Mouse (Mus musculus): ENCODE measurements around the gene Dnal4.

Dnal4 gene

GRCm38 (mm10) chr15:79798591-79798990, 20.9 kb upstream of the Dnal4 start:
- no peak for DNase-seq

GRCm38 (mm10) chr15:79797680-79798079, 20.0 kb upstream of the Dnal4 start:
- DNase-seq: no peak

GRCm38 (mm10) chr15:79797096-79797495, 19.4 kb upstream of the Dnal4 start:
- DNase-seq: no peak

GRCm38 (mm10) chr15:79796256-79796655, 18.6 kb upstream of the Dnal4 start:
- DNase-seq: no peak

- DNase-seq: no peak
Measured at GRCm38 (mm10) chr15:79794173-79794572, 16.5 kb upstream of the Dnal4 start.

- DNase-seq: no peak
Measured at GRCm38 (mm10) chr15:79793076-79793475, 15.4 kb upstream of the Dnal4 start.

- DNase-seq: no peak
Measured at GRCm38 (mm10) chr15:79792455-79792854, 14.8 kb upstream of the Dnal4 start.

- peak; percentile 51 for DNase-seq
Measured at GRCm38 (mm10) chr15:79791502-79791901, 13.9 kb upstream of the Dnal4 start.

GRCm38 (mm10) chr15:79790905-79791304, 13.3 kb upstream of the Dnal4 start:
- DNase-seq: no peak

GRCm38 (mm10) chr15:79790111-79790510, 12.5 kb upstream of the Dnal4 start:
- no peak for DNase-seq

- DNase-seq: no peak
Measured at GRCm38 (mm10) chr15:79787815-79788214, 10.2 kb upstream of the Dnal4 start.

- no peak for DNase-seq
Measured at GRCm38 (mm10) chr15:79785056-79785455, 7.4 kb upstream of the Dnal4 start.

GRCm38 (mm10) chr15:79775662-79776061, 2.0 kb downstream of the Dnal4 start:
- no peak for DNase-seq

GRCm38 (mm10) chr15:79774117-79775027, 3.3 kb downstream of the Dnal4 start:
- DNase-seq: peak; percentile 98

- no peak for DNase-seq
Measured at GRCm38 (mm10) chr15:79770629-79771240, 6.9 kb downstream of the Dnal4 start.

- no peak for DNase-seq
Measured at GRCm38 (mm10) chr15:79768302-79768701, 9.3 kb downstream of the Dnal4 start.

GRCm38 (mm10) chr15:79767327-79767961, 10.2 kb downstream of the Dnal4 start:
- no peak for DNase-seq

- DNase-seq: no peak
Measured at GRCm38 (mm10) chr15:79766586-79767071, 11.0 kb downstream of the Dnal4 start.

GRCm38 (mm10) chr15:79766168-79766567, 11.5 kb downstream of the Dnal4 start:
- no peak for DNase-seq

- peak; percentile 84 for DNase-seq
Measured at GRCm38 (mm10) chr15:79765361-79765760, 12.3 kb downstream of the Dnal4 start.

- DNase-seq: no peak
Measured at GRCm38 (mm10) chr15:79764539-79765267, 12.9 kb downstream of the Dnal4 start.

- no peak for DNase-seq
Measured at GRCm38 (mm10) chr15:79763601-79764246, 13.9 kb downstream of the Dnal4 start.

Measured in kidney, adult 9 months (tissue).